Mouse (Mus musculus): ENCODE measurements at regions not wholly inside any gene's neighbourhood (a gene's known extent, or its start where the extent isn't known, plus 50 kb on each side); places are given as distances from the start of the nearest gene placed in this dataset.

- Histone ChIP-seq H3K4me1 (no peaks in the 10 kb centered on the region), H3K27ac (replicated peaks) (no peak overlapping the region), H3K4me3 (replicated peaks) (no peak overlapping the region), H3K9me3 (replicated peaks) (no peaks in the 10 kb centered on the region), H3K27me3 (replicated peaks) (no peaks in the 10 kb centered on the region), H3K4me2 (no peak overlapping the region), H3K9ac (replicated peaks) (no peak overlapping the region), H3K36me3 (no peaks in the 10 kb centered on the region)
- ATAC-seq (ENCODE audit: low FRiP score): no peak
- 100% methylated on average over 1 of the region's 1 CpGs for WGBS
Measured at GRCm38 (mm10) chr12:25890722-25891121, 524.3 kb downstream of the Rnf144a start.

- Histone ChIP-seq H3K4me1 (no peaks in the 10 kb centered on the region), H3K9ac (replicated peaks) (no peak overlapping the region), H3K4me2 (no peak overlapping the region), H3K27ac (replicated peaks) (no peak overlapping the region), H3K4me3 (replicated peaks) (no peak overlapping the region), H3K9me3 (replicated peaks) (no peaks in the 10 kb centered on the region), H3K36me3 (no peaks in the 10 kb centered on the region), H3K27me3 (replicated peaks) (no peaks in the 10 kb centered on the region)
- ATAC-seq (ENCODE audit: low FRiP score): no peak
- 81% methylated on average over 5 of the region's 5 CpGs for WGBS
Measured at GRCm38 (mm10) chr12:25883771-25884171, 531.3 kb downstream of the Rnf144a start.

GRCm38 (mm10) chr12:25871816-25872215 lies 543.2 kb downstream of the Rnf144a start:
- peaks cover 16% of the 10 kb centered on the region for H3K4me1 ChIP-seq
- no peak overlapping the region for H3K4me3 ChIP-seq (replicated peaks)
- no peak for ATAC-seq (ENCODE audit: low FRiP score)
- H3K36me3 ChIP-seq: no peaks in the 10 kb centered on the region
- H3K9me3 ChIP-seq (replicated peaks): no peaks in the 10 kb centered on the region
- 78% methylated on average over 4 of the region's 4 CpGs for WGBS
- 0 out of 2 replicates have a peak overlapping the region, but pooled peaks have one; percentile 42 for H3K4me2 ChIP-seq
- H3K27me3 ChIP-seq (replicated peaks): no peaks in the 10 kb centered on the region
- no peak overlapping the region for H3K9ac ChIP-seq (replicated peaks)
- H3K27ac ChIP-seq (replicated peaks): peak overlapping the region; percentile 65; the same call in 1 of the 2 replicates

- Histone ChIP-seq H3K9ac (replicated peaks) (no peak overlapping the region), H3K4me1 (peaks cover 16% of the 10 kb centered on the region), H3K27ac (replicated peaks) (peak overlapping the region; percentile 65), H3K36me3 (no peaks in the 10 kb centered on the region), H3K9me3 (replicated peaks) (no peaks in the 10 kb centered on the region), H3K27me3 (replicated peaks) (no peaks in the 10 kb centered on the region), H3K4me3 (replicated peaks) (no peak overlapping the region), H3K4me2 (peak overlapping the region; percentile 42)
- WGBS: 13% methylated on average over 11 of the region's 11 CpGs
- peak; percentile 91 for ATAC-seq (ENCODE audit: low FRiP score)
Measured at GRCm38 (mm10) chr12:25871001-25871461, 544.0 kb downstream of the Rnf144a start.

GRCm38 (mm10) chr12:25869846-25870245 lies 545.2 kb downstream of the Rnf144a start:
- H3K4me2 ChIP-seq: no peak overlapping the region
- H3K9ac ChIP-seq (replicated peaks): no peak overlapping the region
- no peaks in the 10 kb centered on the region for H3K9me3 ChIP-seq (replicated peaks)
- H3K27ac ChIP-seq (replicated peaks): no peak overlapping the region
- H3K27me3 ChIP-seq (replicated peaks): no peaks in the 10 kb centered on the region
- H3K4me3 ChIP-seq (replicated peaks): no peak overlapping the region
- H3K36me3 ChIP-seq: no peaks in the 10 kb centered on the region
- no peak for ATAC-seq (ENCODE audit: low FRiP score)
- peaks cover 16% of the 10 kb centered on the region for H3K4me1 ChIP-seq

GRCm38 (mm10) chr12:25865063-25865462 lies 550.0 kb downstream of the Rnf144a start:
- Histone ChIP-seq H3K4me3 (replicated peaks) (no peak overlapping the region), H3K27ac (replicated peaks) (no peak overlapping the region), H3K27me3 (replicated peaks) (no peaks in the 10 kb centered on the region), H3K4me2 (no peak overlapping the region), H3K9ac (replicated peaks) (no peak overlapping the region), H3K4me1 (no peaks in the 10 kb centered on the region), H3K9me3 (replicated peaks) (no peaks in the 10 kb centered on the region), H3K36me3 (no peaks in the 10 kb centered on the region)
- ATAC-seq (ENCODE audit: low FRiP score): no peak; the same call in 1 of the 2 replicates
- 70% methylated on average over 3 of the region's 3 CpGs for WGBS

- Histone ChIP-seq H3K36me3 (no peaks in the 10 kb centered on the region), H3K27ac (replicated peaks) (no peak overlapping the region), H3K4me1 (no peaks in the 10 kb centered on the region), H3K9me3 (replicated peaks) (no peaks in the 10 kb centered on the region), H3K4me3 (replicated peaks) (no peak overlapping the region), H3K27me3 (replicated peaks) (no peaks in the 10 kb centered on the region), H3K4me2 (no peak overlapping the region), H3K9ac (replicated peaks) (no peak overlapping the region)
- 77% methylated on average over 7 of the region's 7 CpGs for WGBS
- no peak for ATAC-seq (ENCODE audit: low FRiP score)
Measured at GRCm38 (mm10) chr12:25864113-25864852, 550.8 kb downstream of the Rnf144a start.

GRCm38 (mm10) chr12:25861100-25861499 lies 554.0 kb downstream of the Rnf144a start:
- H3K36me3 ChIP-seq: no peaks in the 10 kb centered on the region
- no peaks in the 10 kb centered on the region for H3K27me3 ChIP-seq (replicated peaks)
- no peak overlapping the region for H3K4me2 ChIP-seq
- no peak for ATAC-seq (ENCODE audit: low FRiP score)
- H3K9me3 ChIP-seq (replicated peaks): no peaks in the 10 kb centered on the region
- 90% methylated on average over 3 of the region's 3 CpGs for WGBS
- H3K27ac ChIP-seq (replicated peaks): no peak overlapping the region
- no peak overlapping the region for H3K9ac ChIP-seq (replicated peaks)
- H3K4me1 ChIP-seq: no peaks in the 10 kb centered on the region
- H3K4me3 ChIP-seq (replicated peaks): no peak overlapping the region

- Histone ChIP-seq H3K4me1 (no peaks in the 10 kb centered on the region), H3K36me3 (no peaks in the 10 kb centered on the region), H3K27ac (replicated peaks) (no peak overlapping the region), H3K4me2 (no peak overlapping the region), H3K27me3 (replicated peaks) (no peaks in the 10 kb centered on the region), H3K9me3 (replicated peaks) (no peaks in the 10 kb centered on the region), H3K4me3 (replicated peaks) (no peak overlapping the region), H3K9ac (replicated peaks) (no peak overlapping the region)
- ATAC-seq (ENCODE audit: low FRiP score): no peak
- WGBS: 87% methylated on average over 6 of the region's 6 CpGs
Measured at GRCm38 (mm10) chr12:25858397-25858796, 556.7 kb downstream of the Rnf144a start.

- ATAC-seq (ENCODE audit: low FRiP score): no peak
- H3K9ac ChIP-seq (replicated peaks): no peak overlapping the region
- 0 out of 2 replicates have a peak, but pooled peaks cover 3% of the 10 kb centered on the region for H3K4me1 ChIP-seq
- H3K27me3 ChIP-seq (replicated peaks): no peaks in the 10 kb centered on the region
- H3K27ac ChIP-seq (replicated peaks): no peak overlapping the region
- H3K36me3 ChIP-seq: no peaks in the 10 kb centered on the region
- H3K9me3 ChIP-seq (replicated peaks): no peaks in the 10 kb centered on the region
- no peak overlapping the region for H3K4me2 ChIP-seq
- WGBS: 72% methylated on average over 7 of the region's 7 CpGs
- H3K4me3 ChIP-seq (replicated peaks): no peak overlapping the region
Measured at GRCm38 (mm10) chr12:25830057-25830456, 585.0 kb downstream of the Rnf144a start.

- no peak for ATAC-seq (ENCODE audit: low FRiP score)
- WGBS: 87% methylated on average over 2 of the region's 2 CpGs
Measured at GRCm38 (mm10) chr12:25827961-25828360, 587.1 kb downstream of the Rnf144a start.

GRCm38 (mm10) chr12:25826928-25827327 lies 588.1 kb downstream of the Rnf144a start:
- Histone ChIP-seq H3K27ac (replicated peaks) (no peak overlapping the region; the same call in 1 of the 2 replicates), H3K27me3 (replicated peaks) (no peaks in the 10 kb centered on the region), H3K4me3 (replicated peaks) (no peak overlapping the region), H3K9ac (replicated peaks) (no peak overlapping the region), H3K9me3 (replicated peaks) (no peaks in the 10 kb centered on the region), H3K4me1 (0 out of 2 replicates have a peak, but pooled peaks cover 3% of the 10 kb centered on the region), H3K36me3 (no peaks in the 10 kb centered on the region), H3K4me2 (no peak overlapping the region)
- no peak for ATAC-seq (ENCODE audit: low FRiP score)
- 27% methylated on average over 3 of the region's 3 CpGs for WGBS

More at GRCm38 (mm10) chr12:25827961-25828360, 587.1 kb downstream of the Rnf144a start:
- no peak overlapping the region for H3K4me2 ChIP-seq
- H3K36me3 ChIP-seq: no peaks in the 10 kb centered on the region
- H3K9me3 ChIP-seq (replicated peaks): no peaks in the 10 kb centered on the region
- no peak overlapping the region for H3K4me3 ChIP-seq (replicated peaks)
- H3K9ac ChIP-seq (replicated peaks): no peak overlapping the region
- no peak overlapping the region for H3K27ac ChIP-seq (replicated peaks)
- no peaks in the 10 kb centered on the region for H3K27me3 ChIP-seq (replicated peaks)
- H3K4me1 ChIP-seq: 0 out of 2 replicates have a peak, but pooled peaks cover 3% of the 10 kb centered on the region
